Mouse (Mus musculus): ENCODE measurements around the gene Pak1.
A peak's percentile ranks its signal among the peaks of the same experiment; 100 is the strongest.
"Not testable (repeated sequence)": the region's sequence is repeated elsewhere in the genome, so short reads cannot be mapped to it uniquely, and the experiment has no call there.

Pak1 gene

DNA sequence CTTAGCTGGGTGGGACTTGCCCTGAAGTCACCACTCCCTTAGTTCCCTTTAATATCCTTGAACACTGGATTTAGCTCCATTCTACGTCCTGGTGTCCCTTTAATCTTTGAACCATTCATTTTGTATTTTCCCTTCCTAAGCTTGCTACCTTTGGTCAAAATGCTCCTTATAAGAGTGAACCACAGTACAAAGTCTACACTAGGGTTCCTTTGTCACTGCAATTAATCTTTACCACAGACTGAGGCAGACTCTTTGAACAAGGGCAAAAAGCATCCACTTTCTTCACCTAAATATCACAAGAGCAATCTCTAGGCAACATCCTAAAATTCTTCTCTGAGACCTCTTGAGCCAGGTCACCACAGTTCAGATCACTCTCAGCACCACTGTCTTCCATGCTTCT is 8.1 kb upstream of the Pak1 start:
- DNase-seq = no peak

DNA sequence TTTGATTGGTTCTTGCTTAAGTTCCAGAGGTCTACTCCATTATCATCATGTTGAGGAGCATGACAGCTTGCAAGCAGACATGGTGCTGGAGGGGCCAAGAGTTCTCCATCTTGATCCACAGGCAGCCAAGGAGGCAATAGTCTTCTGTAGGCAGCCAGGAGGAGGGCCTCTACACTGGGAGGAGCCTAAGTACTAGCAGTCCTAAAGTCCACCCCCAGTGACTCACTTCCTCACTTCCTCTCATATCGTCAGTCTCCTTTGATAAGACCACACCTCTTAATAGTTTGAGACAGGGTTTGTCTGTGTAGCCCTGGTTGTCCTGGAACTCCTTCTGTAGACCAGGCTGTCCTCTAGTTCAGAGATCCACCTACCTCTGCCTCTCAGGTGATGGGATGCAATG is 7.5 kb upstream of the Pak1 start:
- no peak for DNase-seq

GRCm38 (mm10) chr7:97781496-97781895 is 6.8 kb upstream of the Pak1 start:
- no peak for DNase-seq

- no peak for DNase-seq
Measured at GRCm38 (mm10) chr7:97783523-97783922, 4.8 kb upstream of the Pak1 start.

DNA sequence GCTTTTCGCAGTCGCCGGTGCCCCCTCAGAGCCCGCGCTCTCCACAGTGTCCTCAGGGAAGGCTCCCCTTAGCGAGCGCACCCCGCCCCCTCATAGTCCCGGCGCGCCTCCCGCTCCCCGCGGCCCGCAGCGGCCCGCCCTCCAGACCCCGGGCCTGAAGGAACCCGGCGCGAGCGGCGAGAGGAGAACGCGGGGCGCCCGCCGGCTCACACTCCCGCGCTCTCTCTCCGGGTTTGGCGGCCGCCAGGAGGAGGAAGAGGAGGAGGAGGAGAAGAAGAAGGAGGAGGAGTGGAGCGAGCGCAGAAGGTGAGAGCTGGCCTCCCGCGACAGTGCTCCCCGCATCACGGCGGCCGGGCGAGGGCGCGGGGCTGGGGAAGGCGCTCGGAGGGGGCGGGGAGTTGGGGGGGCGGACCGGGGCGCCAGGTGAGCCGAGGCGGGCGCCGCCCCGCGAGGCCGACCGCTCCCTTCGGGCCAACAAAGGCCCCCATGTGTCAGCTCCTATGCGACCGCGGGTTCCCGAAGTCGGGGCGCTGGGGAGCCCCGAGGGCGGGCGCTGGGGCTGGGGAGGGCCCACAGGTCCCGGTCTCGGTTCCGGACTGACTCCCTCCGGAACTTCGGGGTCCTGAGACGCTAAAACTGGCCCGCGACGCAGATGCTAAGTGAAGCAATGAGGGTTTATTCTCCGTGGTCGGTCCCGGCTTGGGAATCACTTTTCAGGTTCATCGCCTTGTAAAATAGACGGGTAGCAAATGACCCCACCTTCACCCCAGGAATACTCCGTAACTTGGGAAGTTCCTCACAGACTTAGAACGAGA is 535 bp downstream of the Pak1 start:
- DNase-seq = peak; percentile 39

DNA sequence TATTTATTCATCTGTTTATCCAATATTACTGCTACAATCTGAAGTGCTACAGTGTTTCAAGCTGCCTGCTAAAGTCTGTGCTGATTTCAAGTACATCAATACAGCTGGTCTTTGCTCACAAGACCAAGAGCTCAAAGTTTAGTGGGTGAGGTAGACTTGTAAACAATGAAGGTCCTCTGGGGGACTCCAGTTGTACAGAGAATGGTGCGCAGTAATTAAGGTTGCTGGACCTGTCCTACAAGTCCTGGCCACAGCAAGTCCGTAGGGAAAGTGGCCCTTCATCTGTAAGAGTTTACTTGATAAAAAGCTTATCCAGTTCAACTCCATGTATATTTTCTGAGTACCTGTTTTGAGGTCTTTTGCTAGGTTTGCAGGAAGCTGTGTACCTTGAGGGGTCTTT is 1.9 kb downstream of the Pak1 start:
- peak; percentile 18 for DNase-seq

DNA sequence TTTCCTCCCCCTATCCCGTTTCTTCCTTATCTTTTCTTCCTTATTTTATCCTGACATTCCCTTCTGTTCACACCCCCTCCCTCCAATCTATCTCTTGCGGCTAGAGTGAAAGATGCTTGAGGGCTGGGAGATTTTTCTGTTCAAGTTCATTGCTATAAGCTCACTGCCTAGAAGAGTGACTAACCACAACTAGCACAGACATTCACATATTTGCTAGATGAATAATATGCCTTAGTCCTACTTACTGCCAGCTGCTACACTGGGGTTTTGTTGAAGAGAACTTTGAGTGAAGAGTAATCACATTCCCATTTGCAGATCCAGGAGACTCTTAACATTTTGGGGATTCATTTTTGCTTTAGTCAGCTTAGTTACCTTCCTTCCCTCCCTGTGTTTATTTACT is 4.0 kb downstream of the Pak1 start:
- no peak for DNase-seq

GRCm38 (mm10) chr7:97803116-97803515 is 14.8 kb downstream of the Pak1 start:
- DNase-seq = no peak

DNA sequence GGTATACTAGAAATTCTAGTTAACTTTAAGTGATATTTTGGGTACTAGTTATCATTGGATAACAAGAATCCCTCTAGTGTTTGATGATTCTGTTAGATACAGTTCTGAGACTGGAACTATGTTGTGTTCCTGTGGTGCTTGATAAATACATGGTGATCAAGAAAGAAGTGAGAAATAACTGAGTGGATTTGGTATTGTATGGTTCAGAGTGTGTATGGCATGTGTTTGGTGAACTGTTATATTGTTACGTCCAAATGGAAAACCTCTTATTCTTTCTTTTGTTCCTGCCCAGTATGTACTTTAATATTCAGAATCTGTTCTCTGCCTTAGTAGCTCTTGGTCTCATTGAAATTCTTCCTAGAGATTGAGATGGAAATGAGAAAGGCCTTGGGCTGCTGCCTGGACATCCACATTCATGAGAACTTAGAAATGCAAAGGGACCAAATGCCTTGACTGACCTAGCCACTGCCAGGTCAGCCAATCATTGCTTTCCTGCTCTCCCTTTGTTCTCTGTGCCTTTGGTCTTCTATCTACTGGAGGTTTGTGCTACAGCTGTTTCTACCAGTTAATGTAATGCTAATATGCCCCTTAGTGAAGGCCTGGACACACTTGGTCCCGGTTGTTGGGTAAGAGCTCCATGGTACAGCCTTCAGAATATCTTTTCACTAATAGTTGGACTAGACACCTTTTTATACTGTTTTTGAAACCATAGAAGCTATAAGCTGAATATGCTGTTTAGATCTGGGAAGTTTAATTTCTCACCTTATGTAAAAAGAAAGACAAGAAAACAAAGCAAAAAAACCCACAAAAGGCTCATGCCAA is 16.1 kb downstream of the Pak1 start:
- no peak for DNase-seq

- no peak for DNase-seq
Measured at GRCm38 (mm10) chr7:97805067-97805365, 16.7 kb downstream of the Pak1 start.

GRCm38 (mm10) chr7:97809307-97809706 is 21.0 kb downstream of the Pak1 start:
- no peak for DNase-seq

- DNase-seq = no peak
Measured at GRCm38 (mm10) chr7:97821875-97822274, 33.5 kb downstream of the Pak1 start.

DNA sequence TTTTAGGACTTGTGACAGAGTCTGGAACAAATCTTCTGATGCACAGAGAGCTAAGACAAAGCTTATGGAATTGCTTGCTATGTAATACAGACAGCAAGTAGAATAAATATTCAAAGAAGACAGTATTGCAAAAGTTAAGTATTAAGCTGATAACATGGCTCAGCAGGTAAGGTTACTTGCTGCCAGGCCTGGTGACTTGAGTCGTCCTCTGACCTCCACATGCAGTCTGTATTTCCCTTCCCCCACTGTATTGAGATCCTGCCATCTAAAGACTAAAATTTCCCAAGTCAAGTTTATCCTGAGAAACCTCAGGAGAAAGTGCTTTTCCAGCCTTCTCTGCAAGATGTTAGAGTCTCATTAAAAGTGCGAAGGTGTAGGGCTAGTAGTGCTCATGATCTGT is 40.8 kb downstream of the Pak1 start:
- DNase-seq = no peak

DNA sequence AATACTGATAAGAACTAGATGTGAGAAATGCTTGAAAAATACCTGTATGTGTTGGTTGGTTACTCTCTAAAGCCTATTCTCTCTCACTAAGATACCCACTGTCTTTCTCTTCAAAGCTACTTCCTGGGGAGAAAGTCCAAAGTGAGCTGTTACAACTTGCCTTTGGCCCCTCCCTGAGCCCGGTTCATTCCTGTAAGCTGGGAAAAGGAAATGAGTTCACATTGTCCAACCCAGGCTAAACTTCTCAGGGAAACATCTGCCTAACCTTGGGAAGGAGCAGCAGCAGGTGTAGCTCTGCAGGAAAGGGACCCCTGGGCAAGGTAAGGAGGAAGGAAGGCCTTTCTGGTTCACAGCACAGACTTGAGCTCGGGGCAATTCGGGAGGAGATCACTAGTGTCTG is 42.4 kb downstream of the Pak1 start:
- no peak for DNase-seq

DNA sequence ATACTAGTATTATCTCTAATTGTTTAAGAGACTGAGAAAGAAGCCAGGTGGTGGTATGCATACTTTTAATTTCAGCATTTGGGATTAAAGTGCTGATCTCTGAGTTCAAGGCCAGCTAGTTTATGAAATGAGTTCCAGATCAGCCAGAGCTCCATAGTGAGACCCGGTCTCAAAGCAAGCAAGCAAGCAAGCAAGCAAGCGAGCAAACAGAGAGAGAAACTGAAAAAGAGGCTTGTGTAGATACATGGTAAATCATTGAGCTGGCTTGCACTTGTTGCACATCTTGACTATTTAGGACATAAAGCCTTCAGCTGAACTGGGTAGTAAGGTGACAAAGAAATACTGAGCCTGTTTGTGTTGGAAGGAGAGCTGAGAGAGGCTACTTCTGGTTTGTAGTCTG is 44.6 kb downstream of the Pak1 start:
- DNase-seq = no peak

DNA sequence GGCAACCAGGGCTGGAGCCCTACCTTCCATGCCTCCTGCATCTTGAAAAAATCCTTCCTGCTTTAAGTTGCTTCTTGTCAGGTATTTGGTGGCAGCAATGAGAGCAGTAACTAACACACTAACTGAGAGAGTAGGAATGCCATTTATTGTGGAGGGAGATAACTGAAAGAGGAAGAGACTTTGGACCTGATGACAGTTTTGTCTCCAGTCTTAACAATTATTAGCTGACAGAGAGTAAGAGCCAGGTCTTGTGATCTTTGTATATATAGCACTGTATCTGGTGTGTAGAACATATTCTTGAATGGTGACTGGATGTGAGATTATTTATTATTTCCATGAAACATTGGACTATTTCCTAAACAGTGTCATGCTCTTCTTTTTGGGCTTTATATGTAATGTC is 50.2 kb downstream of the Pak1 start:
- no peak for DNase-seq

DNA sequence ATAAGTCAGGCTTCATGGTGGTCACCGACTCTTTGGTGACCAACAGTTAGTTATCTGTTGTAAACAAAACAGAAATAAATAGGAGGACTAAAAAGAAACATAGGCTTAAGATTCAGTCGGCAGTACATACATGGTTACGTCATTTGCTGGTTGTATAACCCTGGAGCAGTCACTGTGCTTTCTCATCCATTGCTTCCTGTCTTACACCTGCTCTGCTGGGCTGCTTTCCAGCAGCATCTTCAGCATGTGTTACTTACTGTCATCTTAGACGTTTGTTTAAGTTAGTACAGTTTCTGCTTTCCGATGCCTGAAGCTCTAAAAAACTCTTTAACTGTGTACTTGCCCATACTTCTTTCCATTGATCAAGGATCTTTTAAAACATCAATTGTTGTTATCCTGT is 53.0 kb downstream of the Pak1 start:
- no peak for DNase-seq

- no peak for DNase-seq
Measured at GRCm38 (mm10) chr7:97842332-97842731, 54.0 kb downstream of the Pak1 start.

DNA sequence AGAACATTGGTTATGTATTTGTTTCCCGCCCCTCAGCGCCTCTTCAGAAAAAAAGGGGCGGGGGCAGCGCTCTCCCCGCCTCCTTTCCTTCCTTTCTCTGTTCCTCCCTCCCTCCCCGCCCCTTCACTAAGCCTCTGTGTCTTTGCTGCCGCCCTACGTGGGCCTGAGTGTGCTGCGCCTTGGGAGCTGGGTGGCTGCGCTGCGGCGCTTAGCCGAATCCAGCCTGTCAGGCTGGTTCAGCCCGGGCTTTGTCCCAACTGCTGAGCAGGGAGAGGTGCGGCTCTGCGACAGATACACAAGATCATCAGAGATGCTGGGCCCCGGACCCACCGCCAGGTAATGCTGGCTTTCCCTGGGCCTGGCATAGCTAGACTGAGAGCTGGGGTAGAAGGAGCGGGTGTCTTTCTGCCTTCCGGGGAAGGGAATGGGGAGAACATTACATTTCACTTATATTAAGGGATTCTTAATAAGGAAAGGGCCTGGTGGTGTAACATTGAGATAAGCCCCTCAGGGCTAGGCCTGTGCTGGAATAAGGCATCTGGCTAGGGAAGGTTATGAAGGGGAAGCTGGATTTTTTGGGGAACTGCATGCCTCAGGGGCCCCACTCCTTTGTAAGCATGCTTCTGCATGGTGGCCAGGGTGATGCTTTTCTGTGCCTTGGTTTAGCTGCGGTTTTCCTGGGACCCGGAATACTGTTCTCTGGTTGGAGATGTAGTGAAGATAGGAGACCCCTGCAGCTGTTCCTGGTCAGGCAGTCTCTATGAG is 54.6 kb downstream of the Pak1 start:
- peak; percentile 77 for DNase-seq

- no peak for DNase-seq
Measured at GRCm38 (mm10) chr7:97844419-97844818, 56.1 kb downstream of the Pak1 start.

DNA sequence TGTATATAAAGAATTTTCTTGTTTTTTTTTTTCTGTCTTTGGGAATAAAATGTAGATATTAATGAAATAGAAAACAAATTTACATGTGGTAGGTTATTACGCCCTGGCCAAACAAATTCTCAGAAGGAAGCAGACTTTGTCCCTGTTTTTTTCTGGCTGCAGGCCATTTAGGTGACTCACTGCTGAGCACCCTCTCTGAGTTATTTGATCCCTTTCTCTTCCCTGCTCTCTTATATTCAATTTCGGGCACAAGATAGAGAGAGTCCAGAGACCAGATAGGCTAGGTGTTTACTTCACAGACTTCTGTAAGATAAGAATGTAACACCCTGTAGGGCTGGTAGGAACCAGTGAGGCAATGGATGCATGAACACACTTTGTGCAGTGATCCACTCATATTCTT is 57.2 kb downstream of the Pak1 start:
- no peak for DNase-seq

GRCm38 (mm10) chr7:97846539-97846938 is 58.2 kb downstream of the Pak1 start:
- DNase-seq = no peak

- DNase-seq = not testable (repeated sequence)
Measured at GRCm38 (mm10) chr7:97849557-97849956, 61.2 kb downstream of the Pak1 start.

GRCm38 (mm10) chr7:97850331-97850730 is 62.0 kb downstream of the Pak1 start:
- DNase-seq = peak; percentile 16

Measured in lung, postnatal 10 days (tissue).